Mouse (Mus musculus) Patski (cell line): ENCODE data around the gene Map3k7. TPM values are rescaled to one million over a fixed set of nuclear protein-coding genes. Genes with fewer than 3 reads are reported as not detected.
"Not testable (repeated sequence)": the region's sequence is repeated elsewhere in the genome, so short reads cannot be mapped to it uniquely, and the experiment has no call there.

ENCODE experiments used
- ATAC-seq: fragments of 100-300 bp; one replicate; pipeline ENCODE4 v1.8.0; 2021
- CTCF ChIA-PET: fragments of 350-600 bp; sonication (Branson Sonifier 250); formaldehyde crosslinking; loops from one replicate; lab custom pipeline; 2022; ENCODE audit warnings: inconsistent platforms; lab: Charles Lee
- POLR2A ChIA-PET: fragments of 350-600 bp; sonication (Branson Sonifier 250); formaldehyde crosslinking; loops from one replicate; lab custom pipeline; 2022; ENCODE audit warnings: antibody characterized with exemption, inconsistent platforms; lab: Charles Lee
- DNase-seq: peaks from one replicate; pipeline ENCODE4 v3.0.0-alpha.2; 2011; ENCODE audit warnings: low read depth, low spot score
- H3K27me3 ChIP-seq: fragments of 371-371 bp; one replicate; pipeline ENCODE4 v1.5.1; 2021
- CTCF ChIP-seq: fragments of 100-300 bp; IDR thresholded peaks from one replicate; pipeline ENCODE4 v1.5.1; 2021
- in situ Hi-C: fragments of 300-500 bp; cut with MboI; formaldehyde crosslinking; loops from 3 replicates; pipeline ENCODE4 v1.11.1; 2018; ENCODE audit warnings: low pct_unique_long_range_greater_than_20kb, mixed read lengths
- polyA plus RNA-seq: library from polyadenylated mRNA; unstranded; gene quantifications from one replicate; pipeline ENCODE4 v1.2.3, GENCODE M21; 2021

Gene Map3k7
- polyA plus RNA-seq, 1 experiment from 2014 or later = 46.1 TPM

DNA sequence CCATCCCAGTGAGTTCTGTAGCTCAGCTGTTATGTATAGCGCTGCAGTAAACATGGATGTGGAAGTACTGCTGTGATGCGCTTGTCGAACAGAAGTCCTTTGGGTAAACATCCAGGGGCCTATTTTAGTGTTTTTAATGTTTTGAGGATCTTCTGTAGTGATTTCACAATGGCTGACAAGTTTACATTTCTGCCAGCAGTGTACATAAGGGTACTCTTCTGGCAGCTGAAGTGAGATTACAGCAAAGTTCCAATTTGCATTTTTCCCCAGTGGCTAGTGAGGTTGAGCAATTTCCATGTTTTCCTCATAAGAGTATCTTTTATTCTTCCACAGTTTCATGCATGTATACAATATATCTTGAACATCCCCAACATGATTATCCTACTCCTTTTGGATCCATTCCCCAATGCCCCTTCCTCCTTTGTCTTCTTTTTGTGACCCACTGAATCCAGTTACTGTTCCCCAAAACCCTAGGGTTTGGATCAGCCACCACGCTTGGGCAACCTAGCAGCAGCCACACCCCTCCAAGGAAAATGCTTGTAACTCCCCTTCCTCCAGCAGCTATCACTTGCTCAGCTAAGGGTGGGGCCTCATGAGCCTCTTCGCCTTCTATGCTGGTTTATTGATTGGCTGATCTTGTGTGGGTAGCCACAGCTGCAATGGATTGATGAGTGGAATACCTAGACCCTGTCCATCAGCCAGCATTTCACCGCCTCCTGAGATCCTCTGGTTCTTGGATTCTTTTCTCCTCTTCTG, 47.5 kb downstream of the Map3k7 start:
- DNase-seq (no peak), ATAC-seq (no peak)
- CTCF ChIA-PET = interaction anchor here (0.8 kb wide), 1 partner anchor 9 kb away, joined by 4 read pairs; no protein-coding TSS in a partner anchor
- in situ Hi-C loops = no loop called here
- no peaks in the 10 kb centered on the region for H3K27me3 ChIP-seq
- POLR2A ChIA-PET = interaction anchor here (0.6 kb wide), 1 partner anchor 616 kb away, joined by 6 read pairs; no protein-coding TSS in a partner anchor
- no peak for TF ChIP-seq CTCF

DNA sequence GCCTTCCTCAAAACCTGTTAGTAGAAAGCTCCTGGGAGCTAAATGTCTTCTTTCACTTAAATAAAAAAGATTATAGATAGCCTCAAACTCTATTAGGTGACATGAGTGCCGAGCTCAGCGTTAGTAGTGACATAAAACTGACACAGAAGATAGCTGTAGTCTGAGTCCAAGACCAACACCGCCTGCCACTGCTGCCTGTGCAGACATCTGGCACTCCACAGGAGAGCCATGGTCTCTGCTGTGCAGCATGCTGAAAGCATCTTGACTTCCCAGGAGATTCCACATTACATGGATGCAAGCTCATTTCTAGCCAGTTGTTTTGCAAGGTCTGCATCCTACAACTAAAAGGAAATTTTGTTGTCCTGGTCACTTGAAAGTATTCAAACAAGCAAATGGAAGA, 57.2 kb downstream of the Map3k7 start:
- DNase-seq = no peak
- no peak for ATAC-seq
- no peak for TF ChIP-seq CTCF
- ChIA-PET POLR2A (no interaction called here), CTCF (interaction anchor here (0.7 to 1.0 kb wide), 3 partner anchors 9 to 14 kb away, joined by 3 to 4 read pairs (median 3); no protein-coding TSS in a partner anchor)
- H3K27me3 ChIP-seq = no peaks in the 10 kb centered on the region
- in situ Hi-C loops = no loop called here

- POLR2A ChIA-PET = no interaction called here
- in situ Hi-C loops = no loop called here
- no peaks in the 10 kb centered on the region for H3K27me3 ChIP-seq
- CTCF ChIA-PET = interaction anchor here (1.0 kb wide), 1 partner anchor 55 kb away, joined by 3 read pairs; no protein-coding TSS in a partner anchor
- TF ChIP-seq CTCF = no peak
- no peak for ATAC-seq
- peak; percentile 25 for DNase-seq
Measured at GRCm38 (mm10) chr4:32022321-32022720, 58.4 kb downstream of the Map3k7 start.

GRCm38 (mm10) chr4:32024170-32024569, 60.3 kb downstream of the Map3k7 start:
- CTCF ChIA-PET, in situ Hi-C loops, H3K27me3 ChIP-seq, POLR2A ChIA-PET, DNase-seq, ATAC-seq: not testable (repeated sequence)

DNA sequence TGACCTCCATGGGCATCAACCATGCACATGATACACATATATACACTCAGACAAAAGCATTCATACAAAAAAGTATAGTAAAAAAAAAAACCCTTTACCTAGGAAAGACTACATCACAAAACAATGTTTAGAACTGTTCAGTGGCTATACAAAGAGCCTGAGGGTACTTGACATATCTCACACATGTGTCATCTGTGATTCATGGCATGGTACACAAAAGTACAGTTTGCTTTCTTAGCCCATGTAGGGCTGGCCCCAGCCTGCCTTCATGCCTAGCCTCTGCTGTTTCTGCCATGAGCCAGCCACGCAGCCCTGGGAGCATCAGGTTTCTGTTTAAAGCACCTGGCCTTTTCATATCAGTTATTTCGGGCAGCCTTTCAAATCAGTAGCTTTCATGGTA, 61.2 kb downstream of the Map3k7 start:
- ChIA-PET POLR2A (no interaction called here), CTCF (no interaction called here)
- DNase-seq (no peak), ATAC-seq (no peak)
- TF ChIP-seq CTCF = no peak
- in situ Hi-C loops = no loop called here
- H3K27me3 ChIP-seq = no peaks in the 10 kb centered on the region

- ChIA-PET POLR2A (no interaction called here), CTCF (interaction anchor here (2.5 kb wide), 1 partner anchor 11 kb away, joined by 15 read pairs; no protein-coding TSS in a partner anchor)
- no peak for TF ChIP-seq CTCF
- no peaks in the 10 kb centered on the region for H3K27me3 ChIP-seq
- in situ Hi-C loops = no loop called here
- DNase-seq (no peak), ATAC-seq (no peak)
Measured at GRCm38 (mm10) chr4:32027094-32027493, 63.2 kb downstream of the Map3k7 start.

- ATAC-seq (no peak), DNase-seq (no peak)
- CTCF ChIA-PET = interaction anchor here (1.6 to 2.6 kb wide), 2 partner anchors 10 to 534 kb away, joined by 4 to 15 read pairs; no protein-coding TSS in a partner anchor
- no peaks in the 10 kb centered on the region for H3K27me3 ChIP-seq
- in situ Hi-C loops = no loop called here
- no peak for TF ChIP-seq CTCF
- POLR2A ChIA-PET = interaction anchor here (2.1 kb wide), 1 partner anchor 9 kb away, joined by 4 read pairs; no protein-coding TSS in a partner anchor
Measured at GRCm38 (mm10) chr4:32037267-32037666, 73.4 kb downstream of the Map3k7 start.

GRCm38 (mm10) chr4:32041741-32042452, 78.0 kb downstream of the Map3k7 start:
- H3K27me3 ChIP-seq = no peaks in the 10 kb centered on the region
- in situ Hi-C loops = no loop called here
- ChIA-PET POLR2A (no interaction called here), CTCF (no interaction called here)
- DNase-seq (no peak), ATAC-seq (no peak)
- no peak for TF ChIP-seq CTCF

DNA sequence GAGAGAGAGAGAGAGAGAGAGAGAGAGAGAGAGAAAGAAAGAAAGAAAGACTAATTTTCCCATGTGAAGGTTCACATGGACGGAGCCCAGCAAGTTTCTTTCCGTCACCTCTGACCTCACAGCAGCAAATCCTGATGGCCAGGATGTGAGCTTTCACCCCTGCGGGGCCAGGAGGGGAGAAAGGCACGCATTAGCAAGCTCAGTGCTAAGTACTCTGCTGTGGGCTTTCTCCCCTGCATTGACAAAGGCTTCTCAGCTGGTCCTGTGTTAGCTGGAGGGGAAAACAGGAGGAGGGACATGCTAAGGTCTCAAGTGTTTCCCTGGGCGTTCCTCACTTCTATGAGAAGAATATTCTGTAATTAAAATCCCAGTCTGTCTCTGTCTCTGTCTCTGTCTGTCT, 81.3 kb downstream of the Map3k7 start:
- CTCF ChIA-PET = interaction anchor here (1.2 kb wide), 1 partner anchor 11 kb away, joined by 3 read pairs; no protein-coding TSS in a partner anchor
- in situ Hi-C loops = no loop called here
- no peak for DNase-seq
- TF ChIP-seq CTCF = no peak
- no peaks in the 10 kb centered on the region for H3K27me3 ChIP-seq
- ATAC-seq = no peak
- POLR2A ChIA-PET = no interaction called here

- in situ Hi-C loops = loop anchor here (10.0 to 25.0 kb wide), 4 partner anchors 255 to 1062 kb away; no protein-coding TSS in a partner anchor
Measured at GRCm38 (mm10) chr4:32049824-32050223, 85.9 kb downstream of the Map3k7 start.

More at GRCm38 (mm10) chr4:32049824-32050223, 85.9 kb downstream of the Map3k7 start:
- ATAC-seq = no peak
- ChIA-PET CTCF (no interaction called here), POLR2A (no interaction called here)
- DNase-seq = no peak
- no peaks in the 10 kb centered on the region for H3K27me3 ChIP-seq
- no peak for TF ChIP-seq CTCF
